Mouse (Mus musculus) G1E (cell line): Measurements from ENCODE around the gene Cdkn1b.

Source experiments
- GATA1 ChIP-seq: IDR thresholded peaks from 2 replicates; pipeline ENCODE4 v1.6.1; 2012; ENCODE audit warnings: borderline replicate concordance, low read length, inconsistent platforms, mixed read lengths
- TAL1 ChIP-seq: conservative IDR thresholded peaks from 2 replicates; pipeline ENCODE4 v1.6.1; 2012; ENCODE audit warnings: low read depth, low read length, inconsistent platforms, mixed read lengths

DNA sequence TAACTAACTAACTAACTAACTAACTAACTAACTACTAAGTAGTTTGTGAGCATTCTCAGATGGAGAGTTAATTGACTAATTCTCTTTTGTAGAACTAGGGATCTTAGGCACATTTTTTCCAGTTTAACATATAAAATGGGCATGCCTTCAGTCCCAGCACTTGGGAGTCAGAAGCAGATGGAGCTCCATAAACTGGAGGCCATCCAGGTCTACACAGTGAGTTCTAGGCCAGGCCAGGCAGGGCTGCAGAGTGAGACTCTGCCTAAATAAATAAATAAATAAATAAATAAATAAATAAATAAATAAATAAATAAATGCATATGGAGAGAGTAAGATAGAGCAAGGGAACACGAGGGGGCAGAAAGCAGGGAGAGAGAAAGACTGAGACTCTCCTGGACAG is 42.3 kb upstream of the Cdkn1b start:
- TF ChIP-seq TAL1 (no peak), GATA1 (no peak)
